Mouse (Mus musculus) cerebellum, adult 2 months (tissue): ENCODE measurements around the gene Dapk1. TPM values are rescaled to one million over a fixed set of nuclear protein-coding genes. Genes with fewer than 3 reads are reported as not detected.
A peak's percentile ranks its signal among the peaks of the same experiment; 100 is the strongest.

Source experiments
- DNase-seq, 2 experiments: peaks; one replicate each; pipeline ENCODE4 v3.0.0; 2021
- H3K27ac ChIP-seq: fragments of 200-500 bp; 2 replicates; pipeline ENCODE4 v1.5.1; 2012; ENCODE audit warnings: low read length, control low read depth, inconsistent platforms; ENCODE audit not compliant: insufficient read depth
- H3K27me3 ChIP-seq: fragments of 200-500 bp; 2 replicates; pipeline ENCODE4 v1.6.1; 2012; ENCODE audit warnings: inconsistent platforms, mild to moderate bottlenecking, low read length, moderate library complexity; ENCODE audit not compliant: control insufficient read depth, insufficient read depth
- H3K4me1 ChIP-seq: fragments of 200-500 bp; 2 replicates; pipeline ENCODE4 v1.6.1; 2011; ENCODE audit warnings: low read length; ENCODE audit not compliant: control insufficient read depth, insufficient read depth
- H3K4me3 ChIP-seq: fragments of 200-500 bp; replicated peaks from 2 replicates; pipeline ENCODE3; 2011; ENCODE audit warnings: mild to moderate bottlenecking, low read depth, low read length, control low read depth; ENCODE audit not compliant: insufficient read depth
- CTCF ChIP-seq: fragments of 200-500 bp; IDR thresholded peaks from 2 replicates; pipeline ENCODE4 v1.5.1; 2011; ENCODE audit warnings: low read depth, mild to moderate bottlenecking, control low read depth, low read length, moderate library complexity, borderline replicate concordance; ENCODE audit not compliant: insufficient read depth
- POLR2A ChIP-seq: fragments of 200-500 bp; IDR thresholded peaks from 2 replicates; pipeline ENCODE4 v1.6.1; 2011; ENCODE audit warnings: low read length, control low read depth, borderline replicate concordance; ENCODE audit not compliant: insufficient read depth
- WGBS: fragments of 180-500 bp; shearing (Covaris S2); methylation state at CpG from one replicate; pipeline ENCODE4 v1.1.7; 2018; 5-methylcytosine and 5-hydroxymethylcytosine counted together
- polyA plus RNA-seq: library from polyadenylated mRNA; depleted of rRNA; stranded (reverse); fragments of >200 nt; gene quantifications from 2 replicates; pipeline ENCODE4 v1.2.3, GENCODE M21; 2012

Gene Dapk1
- polyA plus RNA-seq, 1 experiment, result 12.8 TPM

DNA sequence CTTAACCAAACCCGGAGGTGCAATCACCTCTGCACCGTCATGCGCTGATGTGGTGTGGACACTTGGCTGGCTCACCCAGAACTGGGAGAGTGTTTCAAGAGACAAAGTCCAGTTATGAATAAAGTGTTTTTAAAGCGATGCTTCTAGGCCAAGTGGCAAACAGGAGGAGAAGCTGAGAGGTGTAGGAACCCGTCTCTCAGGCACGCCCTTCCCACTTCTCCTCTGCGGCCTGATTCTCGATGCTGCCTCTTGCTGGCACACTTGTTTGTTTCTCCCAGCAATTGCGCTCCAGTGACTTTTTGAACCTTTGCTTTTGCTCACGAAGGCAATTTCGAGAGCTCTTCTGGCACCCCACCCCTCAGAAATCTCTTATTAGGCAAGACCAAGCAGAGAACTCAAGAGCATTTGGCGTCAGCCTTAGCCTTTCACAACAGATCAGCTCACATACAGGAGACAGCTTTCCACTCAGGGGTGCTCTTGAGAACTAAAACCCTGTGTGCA lies 100.0 kb downstream of the Dapk1 start:
- no peak overlapping the region for H3K27ac ChIP-seq

DNA sequence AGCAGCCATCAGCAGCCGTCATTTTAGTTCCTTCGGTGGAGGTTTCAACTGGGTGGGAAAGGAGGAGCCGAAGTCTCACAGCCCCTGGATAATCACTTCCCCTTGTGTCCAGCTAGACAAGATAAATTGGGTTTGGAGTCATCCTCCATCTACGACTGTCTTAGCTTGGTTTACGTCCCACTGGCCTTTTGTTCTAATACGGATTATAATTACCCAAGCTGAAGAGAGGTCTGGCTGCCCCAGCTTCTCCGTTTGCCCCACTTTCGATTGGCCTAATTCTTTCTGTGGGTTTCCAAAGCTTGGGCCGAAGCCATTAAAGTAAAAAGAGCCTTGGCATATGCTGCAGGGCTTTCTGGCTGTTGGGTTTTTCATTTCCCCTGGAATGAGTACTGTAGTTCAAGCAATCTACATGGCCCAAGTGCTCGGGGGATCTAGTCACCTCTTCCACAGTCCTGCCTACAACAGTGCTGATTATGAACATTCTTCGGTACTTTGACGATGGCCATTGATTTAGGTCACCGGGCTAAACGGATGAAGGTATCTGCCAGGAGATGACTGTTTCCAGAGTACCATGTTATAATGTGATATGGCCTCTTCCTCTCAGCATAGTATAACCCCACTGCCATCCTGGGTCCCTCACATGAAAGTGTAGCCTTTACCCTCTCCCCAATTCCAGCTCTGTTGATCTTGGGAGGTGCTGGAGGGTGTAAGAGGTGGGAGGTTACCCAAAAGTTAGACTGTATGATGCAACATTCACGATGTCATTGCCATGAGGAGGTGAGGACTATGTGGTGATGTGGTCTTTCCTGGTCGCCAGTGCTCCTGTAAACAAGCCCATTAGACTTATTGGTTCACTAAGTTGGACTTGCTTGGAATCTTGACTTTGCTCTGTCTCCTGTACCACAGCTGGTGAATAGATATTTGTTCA lies 106.1 kb downstream of the Dapk1 start:
- TF ChIP-seq CTCF (no peak), POLR2A (no peak)
- H3K4me1 ChIP-seq, result peaks cover 13% of the 10 kb centered on the region
- H3K4me3 ChIP-seq, result no peak overlapping the region
- H3K27me3 ChIP-seq, result no peaks in the 10 kb centered on the region; the same call in 1 of the 2 replicates
- 37% methylated on average over 16 of the region's 16 CpGs for WGBS
- peak; percentile 15 to 61 for DNase-seq
- peak overlapping the region; percentile 36; the same call in 1 of the 2 replicates for H3K27ac ChIP-seq

More for the DNA sequence above, 100.0 kb downstream of the Dapk1 start:
- Histone ChIP-seq H3K4me1 (peaks cover 2% of the 10 kb centered on the region; the same call in 1 of the 2 replicates), H3K4me3 (no peak overlapping the region), H3K27me3 (no peaks in the 10 kb centered on the region; the same call in 1 of the 2 replicates)
- DNase-seq, result no peak
- TF ChIP-seq POLR2A, result no peak
- TF ChIP-seq CTCF, result no peak
- WGBS, result 73% methylated on average over 12 of the region's 12 CpGs

DNA sequence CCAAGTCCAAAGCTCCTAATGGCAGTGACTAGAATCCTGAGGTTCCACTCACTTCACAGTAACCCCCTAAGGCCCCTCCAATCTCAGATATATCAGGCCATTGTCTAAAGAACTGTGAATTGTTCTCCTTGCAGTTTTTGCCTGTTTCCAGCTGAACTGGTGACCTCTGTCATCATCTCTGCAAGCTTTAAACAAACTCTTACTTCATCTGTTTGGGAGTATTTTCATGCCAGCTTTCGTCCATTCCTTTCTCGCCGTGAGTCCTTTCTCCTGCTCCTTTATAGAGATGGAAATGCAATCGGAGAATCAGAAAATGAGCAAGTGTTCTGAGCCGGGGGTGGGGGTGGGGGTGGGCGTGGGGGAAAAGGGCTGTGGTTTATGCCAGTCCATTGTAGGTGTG lies 107.4 kb downstream of the Dapk1 start:
- H3K4me3 ChIP-seq, result no peak overlapping the region
- WGBS, result 86% methylated on average over 6 of the region's 6 CpGs
- no peak for TF ChIP-seq CTCF
- TF ChIP-seq POLR2A, result no peak

DNA sequence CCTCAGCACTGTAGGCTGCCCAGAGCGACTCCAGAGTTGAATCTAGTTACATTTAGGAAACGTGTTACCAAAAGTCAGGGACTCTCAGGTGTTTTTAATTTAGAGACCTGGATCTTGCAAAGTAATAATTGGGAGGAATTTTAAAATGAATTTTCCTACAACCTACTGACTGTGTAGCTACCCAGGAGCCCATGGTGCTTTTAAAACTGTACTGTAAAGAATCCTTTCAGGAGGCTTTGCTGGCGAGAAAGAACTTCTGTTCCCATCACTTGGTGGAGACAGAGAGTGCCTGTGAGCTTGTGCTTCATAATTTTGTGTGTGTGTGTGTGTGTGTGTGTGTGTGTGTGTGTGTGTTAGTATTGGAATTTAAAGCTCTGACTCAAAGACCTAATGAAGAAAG lies 109.2 kb downstream of the Dapk1 start:
- Histone ChIP-seq H3K27ac (no peak overlapping the region), H3K4me1 (peaks cover 13% of the 10 kb centered on the region), H3K27me3 (no peaks in the 10 kb centered on the region; the same call in 1 of the 2 replicates), H3K4me3 (no peak overlapping the region)
- DNase-seq, result no peak
- WGBS, result 76% methylated on average over 3 of the region's 3 CpGs
- TF ChIP-seq CTCF, result no peak
- no peak for TF ChIP-seq POLR2A

More for the DNA sequence above, 107.4 kb downstream of the Dapk1 start:
- no peak for DNase-seq
- H3K27me3 ChIP-seq, result no peaks in the 10 kb centered on the region; the same call in 1 of the 2 replicates
- H3K4me1 ChIP-seq, result peaks cover 13% of the 10 kb centered on the region
- no peak overlapping the region for H3K27ac ChIP-seq

DNA sequence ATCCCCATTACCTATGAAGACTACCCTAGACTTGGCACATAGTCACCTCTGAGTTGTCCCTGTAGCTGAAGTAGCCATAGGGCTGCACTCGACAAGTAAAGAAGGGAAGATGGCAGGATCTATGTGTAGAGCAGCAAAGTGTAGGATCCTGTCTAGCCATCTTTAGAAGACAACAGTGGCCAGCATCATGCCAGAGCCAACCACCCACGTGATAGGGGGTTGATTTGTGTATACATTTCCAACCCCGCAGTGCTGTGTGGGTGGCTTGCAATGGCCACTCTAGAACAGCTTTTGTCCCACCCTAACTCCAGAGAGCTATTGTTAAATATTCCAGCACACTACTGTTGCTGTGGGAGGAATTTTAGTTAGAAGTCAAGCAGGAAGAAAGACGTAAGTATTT lies 111.8 kb downstream of the Dapk1 start:
- Histone ChIP-seq H3K27ac (no peak overlapping the region), H3K27me3 (no peaks in the 10 kb centered on the region; the same call in 1 of the 2 replicates), H3K4me3 (no peak overlapping the region), H3K4me1 (no peaks in the 10 kb centered on the region)
- WGBS, result 94% methylated on average over 4 of the region's 4 CpGs
- TF ChIP-seq POLR2A, result no peak
- no peak for TF ChIP-seq CTCF
- no peak for DNase-seq

DNA sequence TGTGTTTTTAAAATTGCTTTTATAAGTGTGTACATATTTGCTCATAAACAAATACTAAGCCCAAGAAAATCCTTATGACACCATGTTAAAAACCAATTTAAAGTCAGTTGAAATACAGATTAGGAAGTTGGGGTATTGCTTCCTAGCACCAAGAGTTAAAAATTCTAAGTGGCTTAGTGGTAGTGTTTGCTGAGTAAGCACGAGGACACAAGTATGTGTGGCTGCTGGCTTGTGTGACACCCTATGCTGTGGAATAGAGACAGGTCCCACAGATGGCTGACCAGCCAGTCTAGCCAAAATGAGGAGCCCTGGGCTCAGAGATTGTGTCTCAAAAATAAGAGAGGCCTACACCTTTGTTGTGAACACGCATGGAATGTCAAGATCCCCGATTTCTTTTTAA lies 114.4 kb downstream of the Dapk1 start:
- no peak for DNase-seq
- H3K4me1 ChIP-seq, result no peaks in the 10 kb centered on the region
- H3K27ac ChIP-seq, result no peak overlapping the region
- no peak overlapping the region for H3K4me3 ChIP-seq
- no peak for TF ChIP-seq CTCF
- no peak for TF ChIP-seq POLR2A
- no peaks in the 10 kb centered on the region; the same call in 1 of the 2 replicates for H3K27me3 ChIP-seq
- WGBS, result 55% methylated on average over 3 of the region's 3 CpGs

DNA sequence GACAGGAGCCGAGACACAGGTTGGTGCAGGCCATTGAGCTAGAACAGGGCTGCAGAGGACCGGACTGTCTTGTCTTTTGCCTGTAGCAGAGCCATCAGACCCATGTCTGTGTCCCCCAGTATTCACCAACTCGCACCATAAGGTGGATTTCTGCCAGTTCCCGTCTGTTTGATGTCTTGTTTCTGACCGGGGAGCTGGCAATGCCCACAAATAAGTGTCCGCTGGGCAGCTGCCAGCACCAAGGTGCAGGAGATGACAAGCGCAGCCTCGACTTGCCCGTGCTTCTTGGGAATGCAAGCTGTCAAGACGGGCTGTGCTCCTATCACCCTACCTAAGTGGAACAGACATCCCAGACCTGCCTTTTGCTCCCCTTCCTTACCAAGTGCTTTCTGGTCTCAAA lies 115.7 kb downstream of the Dapk1 start:
- Histone ChIP-seq H3K4me3 (no peak overlapping the region), H3K27ac (no peak overlapping the region), H3K4me1 (no peaks in the 10 kb centered on the region), H3K27me3 (no peaks in the 10 kb centered on the region; the same call in 1 of the 2 replicates)
- no peak for TF ChIP-seq POLR2A
- TF ChIP-seq CTCF, result no peak
- WGBS, result 33% methylated on average over 10 of the region's 10 CpGs
- no peak for DNase-seq
